Mouse (Mus musculus) CH12.LX (cell line): ENCODE data around the gene Rpl35a. TPM values are rescaled to one million over a fixed set of nuclear protein-coding genes. Genes with fewer than 3 reads are reported as not detected.
"Not testable (repeated sequence)": the region's sequence is repeated elsewhere in the genome, so short reads cannot be mapped to it uniquely, and the experiment has no call there.

Experiments
- DNase-seq: peaks from one replicate; pipeline ENCODE4 v3.0.0-alpha.2; 2013; ENCODE audit errors: extremely low read depth
- H3K27ac ChIP-seq: 2 replicates; pipeline ENCODE4 v1.5.1; 2012; ENCODE audit warnings: low read depth, mild to moderate bottlenecking, control low read depth, moderate library complexity; ENCODE audit not compliant: insufficient read depth
- H3K27me3 ChIP-seq: replicated peaks from 2 replicates; pipeline ENCODE3; 2012; ENCODE audit warnings: inconsistent platforms
- H3K36me3 ChIP-seq, 2 experiments: replicated peaks in 1 of 2; 2 replicates each; pipeline versions ENCODE3 to v1.6.1; 2012; ENCODE audit warnings: inconsistent platforms in 1 of 2, low read length in 1 of 2, mild to moderate bottlenecking in 1 of 2, mixed read lengths in 1 of 2, moderate library complexity in 1 of 2; ENCODE audit not compliant: control insufficient read depth in 1 of 2, insufficient read depth in 1 of 2
- H3K4me1 ChIP-seq, 2 experiments: 2 replicates each; pipeline ENCODE4 v1.6.1; 2012; ENCODE audit warnings: inconsistent platforms in 1 of 2, moderate library complexity in 1 of 2; ENCODE audit not compliant: insufficient read depth in 2 of 2, control insufficient read depth in 1 of 2
- H3K4me2 ChIP-seq: 2 replicates; pipeline ENCODE4 v1.6.1; 2012; ENCODE audit warnings: low read depth, mild to moderate bottlenecking, control low read depth; ENCODE audit not compliant: poor library complexity, insufficient read depth, severe bottlenecking
- H3K4me3 ChIP-seq, 3 experiments: fragments of 150-350 bp in 1 of 3; sonication (generic) in 1 of 3; replicated peaks in 1 of 3; 2 replicates each; pipeline versions ENCODE3 to v1.5.1; 2011 to 2012; ENCODE audit warnings: low read depth in 2 of 3, low read length in 2 of 3, mild to moderate bottlenecking in 2 of 3, moderate library complexity in 2 of 3, control low read depth in 1 of 3, improper control_type of control experiment in 1 of 3, inconsistent platforms in 1 of 3, mixed read lengths in 1 of 3; ENCODE audit not compliant: poor library complexity in 1 of 3
- H3K79me2 ChIP-seq: replicated peaks from 2 replicates; pipeline ENCODE4 v1.6.1; 2012; ENCODE audit warnings: mild to moderate bottlenecking, moderate library complexity; ENCODE audit not compliant: control insufficient read depth, poor library complexity, insufficient read depth, severe bottlenecking; ENCODE audit errors: extremely low read depth
- H3K9ac ChIP-seq: 2 replicates; pipeline ENCODE4 v1.6.1; 2012; ENCODE audit warnings: low read depth, mild to moderate bottlenecking, control low read depth, moderate library complexity; ENCODE audit not compliant: insufficient read depth
- H3K9me3 ChIP-seq: replicated peaks from 2 replicates; pipeline ENCODE3; 2012; ENCODE audit warnings: low read length, inconsistent platforms, mixed read lengths
- BHLHE40 ChIP-seq: IDR thresholded peaks from 2 replicates; pipeline ENCODE4 v1.6.1; 2011; ENCODE audit warnings: mild to moderate bottlenecking, low read depth, low read length, improper control_type of control experiment
- CTCF ChIP-seq, 2 experiments: IDR thresholded peaks in 1 of 2; conservative IDR thresholded peaks in 1 of 2; 2 replicates each; pipeline ENCODE4 v1.5.1; 2011 to 2012; ENCODE audit warnings: low read depth in 2 of 2, low read length in 2 of 2, improper control_type of control experiment in 1 of 2, inconsistent platforms in 1 of 2, mild to moderate bottlenecking in 1 of 2, moderate library complexity in 1 of 2
- ETS1 ChIP-seq: conservative IDR thresholded peaks from 2 replicates; pipeline ENCODE4 v1.6.1; 2012; ENCODE audit warnings: low read depth, mild to moderate bottlenecking, inconsistent platforms, low read length, improper control_type of control experiment, moderate library complexity
- MAX ChIP-seq: IDR thresholded peaks from 2 replicates; pipeline ENCODE4 v1.6.1; 2011; ENCODE audit warnings: low read length, improper control_type of control experiment
- MYC ChIP-seq: IDR thresholded peaks from 2 replicates; pipeline ENCODE4 v1.6.1; 2011; ENCODE audit warnings: low read depth, mild to moderate bottlenecking, improper control_type of control experiment, low read length
- POLR2AphosphoS2 ChIP-seq: IDR thresholded peaks from 2 replicates; pipeline ENCODE4 v1.6.1; 2011; ENCODE audit warnings: low read depth, low read length, improper control_type of control experiment
- UBTF ChIP-seq: IDR thresholded peaks from 2 replicates; pipeline ENCODE4 v1.6.1; 2012; ENCODE audit warnings: low read depth, mild to moderate bottlenecking, inconsistent platforms, low read length, improper control_type of control experiment, moderate library complexity
- USF2 ChIP-seq: conservative IDR thresholded peaks from 2 replicates; pipeline ENCODE4 v1.6.1; 2011; ENCODE audit warnings: low read depth, low read length, improper control_type of control experiment
- ZMIZ1 ChIP-seq: IDR thresholded peaks from 2 replicates; pipeline ENCODE4 v1.6.1; 2012; ENCODE audit warnings: low read depth, mild to moderate bottlenecking, inconsistent platforms, low read length, improper control_type of control experiment
- ZNF384 ChIP-seq: IDR thresholded peaks from 2 replicates; pipeline ENCODE4 v1.6.1; 2012; ENCODE audit warnings: low read depth, low read length, improper control_type of control experiment, inconsistent platforms
- dilution Hi-C: fragments of 300-500 bp; cut with MboI; formaldehyde crosslinking; loops from 2 replicates; pipeline ENCODE4 v1.14.3; 2020; ENCODE audit warnings: low sequenced_read_pairs; ENCODE audit not compliant: extremely low pct_unique_long_range_greater_than_20kb, extremely low pct_ligation_motif_present
- in situ Hi-C: fragments of 300-500 bp; cut with MboI; formaldehyde crosslinking; loops from 3 replicates; pipeline ENCODE4 v1.14.3; 2019; ENCODE audit warnings: low sequenced_read_pairs, low pct_ligation_motif_present, low pct_unique_long_range_greater_than_20kb, mixed read lengths
- polyA plus RNA-seq: library from polyadenylated mRNA; unstranded; fragments of >175 nt; gene quantifications from 2 replicates; pipeline ENCODE4 v1.2.1, GENCODE M21; 2012; ENCODE audit warnings: low read depth; ENCODE audit not compliant: insufficient read length
- total RNA-seq, 2 experiments: library from RNA; depleted of rRNA; stranded (reverse); fragments of 300-350 nt in 1 of 2; fragments of >200 nt in 1 of 2; gene quantifications; 2 replicates each; pipeline ENCODE4 v1.2.3; 2012 to 2014

Rpl35a gene
- total and polyA plus RNA-seq, 3 experiments: 3,182 to 7,521 (median 3,875) TPM

DNA sequence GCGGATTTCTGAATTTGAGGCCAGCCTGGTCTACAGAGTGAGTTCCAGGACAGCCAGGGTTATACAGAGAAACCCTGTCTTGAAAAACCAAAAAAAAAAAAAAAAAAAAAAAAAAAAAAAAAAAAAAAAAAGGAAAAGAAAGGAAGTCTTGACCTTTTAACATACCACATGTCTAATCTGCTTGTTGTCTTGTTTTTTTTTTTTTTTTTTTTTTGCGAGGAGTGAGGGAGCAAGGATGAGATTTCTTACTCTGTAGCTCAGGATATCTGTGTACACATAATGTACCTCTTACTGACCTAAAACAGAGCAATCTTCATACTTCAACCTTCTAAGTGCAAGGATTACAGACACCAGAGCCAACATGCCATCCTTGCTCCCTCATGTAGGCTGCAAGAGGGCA is 1.3 kb upstream of the Rpl35a start:
- H3K9ac ChIP-seq, DNase-seq, H3K4me2 ChIP-seq, H3K27ac ChIP-seq, in situ Hi-C loops, H3K4me3 ChIP-seq, H3K9me3 ChIP-seq, H3K27me3 ChIP-seq, dilution Hi-C loops: not testable (repeated sequence)
- TF ChIP-seq ZNF384: peak; percentile 23; the same call in 1 of the 2 replicates
- Histone ChIP-seq H3K4me1 (peaks cover 8 to 22% of the 10 kb centered on the region in 2 experiments), H3K79me2 (peaks cover 34% of the 10 kb centered on the region), H3K36me3 (peaks cover 19 to 29% of the 10 kb centered on the region in 2 experiments)

DNA sequence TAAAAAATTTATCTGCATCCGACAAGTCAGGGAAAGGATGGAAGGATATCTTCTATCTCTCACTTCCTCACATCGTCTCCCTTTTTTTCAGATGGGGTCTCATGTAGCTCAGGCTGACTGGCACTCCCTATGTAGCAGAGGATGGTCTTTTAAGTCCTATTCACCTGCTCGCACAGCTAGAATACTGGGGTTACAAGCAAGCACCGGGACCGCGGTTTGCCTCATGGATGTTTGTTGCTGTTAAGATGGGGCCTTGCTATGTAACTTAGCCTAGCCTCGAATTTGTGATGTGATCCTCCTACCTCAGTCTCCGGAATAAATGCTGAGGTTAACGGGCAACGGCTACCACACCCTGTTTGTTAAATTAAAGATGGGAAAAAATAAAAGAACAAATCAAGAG is 598 bp upstream of the Rpl35a start:
- TF ChIP-seq CTCF (conservative IDR thresholded peaks at IDR 0.05 in 1 of 2, IDR thresholded peaks at IDR 0.05 in 1 of 2; ENCODE audit: low read depth in 2 of 2, low read length in 2 of 2): no peak
- TF ChIP-seq MAX: no peak
- TF ChIP-seq BHLHE40: no peak
- TF ChIP-seq USF2: no peak
- TF ChIP-seq ETS1: no peak
- no peak for TF ChIP-seq MYC

DNA sequence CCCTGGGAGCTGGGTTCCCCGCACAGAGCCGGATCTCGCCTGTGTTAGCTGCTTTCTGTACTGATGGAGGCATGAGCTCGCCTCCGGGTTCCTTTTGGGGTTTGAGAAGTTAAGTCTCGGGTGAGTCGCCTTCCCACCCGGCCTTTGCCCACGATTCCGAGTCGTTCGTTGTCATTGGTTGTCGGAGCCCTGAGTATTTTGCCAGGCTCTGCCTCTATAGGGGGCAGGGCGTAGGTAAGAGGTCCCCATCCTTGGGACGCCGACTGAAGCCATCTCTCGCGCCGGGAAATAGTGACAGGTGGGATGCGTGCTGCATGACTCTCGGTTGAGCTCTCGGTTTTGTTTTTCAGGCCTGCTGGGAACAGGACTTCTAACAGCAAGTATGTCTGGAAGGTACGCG is 533 bp downstream of the Rpl35a start:
- H3K9ac ChIP-seq: peak overlapping the region; percentile 95
- H3K27ac ChIP-seq: peak overlapping the region; percentile 38; the same call in 1 of the 2 replicates
- TF ChIP-seq ZMIZ1 (peak; percentile 2; the same call in 1 of the 2 replicates), UBTF (no peak), POLR2AphosphoS2 (peak; percentile 67)
- H3K4me1 ChIP-seq: peaks cover 8 to 39% of the 10 kb centered on the region in 2 experiments
- H3K4me2 ChIP-seq: no peak overlapping the region
- H3K4me3 ChIP-seq: peak overlapping the region; percentile 74 to 97 (median 76)
- no peaks in the 10 kb centered on the region for H3K9me3 ChIP-seq
- dilution Hi-C loops (no loop called here), in situ Hi-C loops (no loop called here)
- DNase-seq: no peak
- peaks cover 34% of the 10 kb centered on the region for H3K79me2 ChIP-seq
- H3K27me3 ChIP-seq: peaks cover 6% of the 10 kb centered on the region
- H3K36me3 ChIP-seq: peaks cover 28 to 40% of the 10 kb centered on the region in 2 experiments

More for the DNA sequence above, 598 bp upstream of the Rpl35a start:
- H3K79me2 ChIP-seq: peaks cover 34% of the 10 kb centered on the region
- H3K9me3 ChIP-seq: no peaks in the 10 kb centered on the region
- dilution Hi-C loops (no loop called here), in situ Hi-C loops (no loop called here)
- H3K27ac ChIP-seq: no peak overlapping the region
- H3K4me3 ChIP-seq: peak overlapping the region; percentile 40 to 97 (median 46)
- peak overlapping the region; percentile 42; the same call in 1 of the 2 replicates for H3K9ac ChIP-seq
- peaks cover 6% of the 10 kb centered on the region for H3K27me3 ChIP-seq
- H3K36me3 ChIP-seq: peaks cover 25 to 36% of the 10 kb centered on the region in 2 experiments
- no peak for DNase-seq
- peak overlapping the region; percentile 96 for H3K4me2 ChIP-seq
- peaks cover 8 to 30% of the 10 kb centered on the region in 2 experiments for H3K4me1 ChIP-seq
